Mouse (Mus musculus) thymus, adult 18-20 months (tissue): ENCODE results near the gene Odf3l1.

ENCODE experiments used
- DNase-seq, 2 experiments: peaks; one replicate each; pipeline ENCODE4 v3.0.0; 2022; ENCODE audit warnings: mixed read lengths in 2 of 2

The Odf3l1 gene

DNA sequence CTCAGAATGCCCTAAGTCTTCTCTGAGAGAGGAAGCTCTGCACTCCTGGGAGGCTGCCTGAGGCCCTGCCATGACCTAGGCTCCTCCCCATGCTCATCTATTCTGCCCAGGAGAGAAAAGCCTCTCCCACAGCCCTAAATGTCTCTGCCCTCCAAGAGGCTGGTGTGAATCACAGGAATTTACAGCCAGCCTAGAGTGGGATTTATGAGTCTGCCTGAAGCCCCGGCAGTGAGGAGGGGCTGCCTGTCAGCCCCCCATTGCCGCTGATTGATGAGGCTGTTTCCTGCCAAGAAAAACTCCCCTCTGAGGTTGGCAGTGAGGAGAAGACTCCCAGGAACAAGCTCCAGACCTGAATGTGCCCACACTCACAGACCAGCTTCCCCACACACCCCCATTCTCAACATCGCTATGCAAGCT lies 22.2 kb downstream of the Odf3l1 start:
- no peak for DNase-seq

DNA sequence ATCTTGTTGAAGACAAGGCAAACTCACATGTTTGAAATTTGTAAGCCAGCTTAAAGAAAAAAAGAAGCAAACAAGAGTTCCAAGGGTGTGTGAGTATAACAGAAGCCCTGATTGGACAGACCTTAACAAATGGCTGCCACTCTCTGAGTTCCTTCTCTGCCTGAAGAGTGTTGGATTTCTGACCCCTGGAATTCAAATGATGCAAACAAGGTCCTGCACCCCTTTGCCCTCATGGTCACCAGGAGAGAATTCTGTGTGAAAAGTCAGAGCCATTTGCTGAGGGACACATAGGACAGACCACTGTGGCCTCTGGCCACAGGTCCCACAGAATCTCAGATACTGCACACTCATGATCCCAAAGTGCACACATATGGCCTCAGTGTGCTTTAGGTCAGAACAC lies 22.6 kb downstream of the Odf3l1 start:
- no peak for DNase-seq

DNA sequence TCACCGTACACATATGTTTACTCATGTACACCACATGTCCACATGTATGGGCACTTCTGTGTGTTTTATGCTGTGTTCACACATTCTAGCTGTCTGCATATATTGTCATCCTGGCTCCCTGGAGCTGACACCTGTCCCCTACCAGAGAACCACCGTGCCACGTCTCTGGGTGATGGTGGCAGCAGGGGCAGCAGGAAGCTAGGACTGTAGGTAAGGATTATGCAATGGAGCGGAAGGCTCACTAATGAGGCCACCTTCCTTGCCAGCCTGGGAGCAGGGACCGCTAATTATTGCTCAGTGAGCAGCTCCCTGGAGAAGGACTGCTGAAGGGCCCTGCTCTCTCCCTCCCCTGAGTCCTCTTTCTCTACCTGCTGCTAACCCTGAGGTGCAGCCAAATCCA lies 23.8 kb downstream of the Odf3l1 start:
- no peak for DNase-seq

DNA sequence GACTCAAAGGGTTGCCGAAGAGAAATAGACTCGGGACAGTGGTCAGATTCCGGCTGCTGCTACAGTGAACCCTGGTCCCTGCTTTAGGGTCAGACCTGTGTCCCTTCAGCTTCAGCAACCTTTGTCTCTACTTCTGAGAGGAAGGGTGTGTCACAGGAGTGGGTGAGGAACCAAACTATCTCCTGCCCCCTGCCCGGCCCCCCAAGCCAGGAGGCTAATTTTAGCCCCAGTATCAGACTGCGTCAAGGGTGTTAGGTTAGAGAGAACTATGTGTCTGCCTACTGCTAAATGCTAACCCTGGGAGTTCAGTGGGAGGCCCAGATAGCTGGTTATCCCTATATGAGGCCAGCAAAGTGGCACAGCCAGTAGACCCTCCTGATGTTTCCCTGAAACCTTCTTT lies 29.3 kb downstream of the Odf3l1 start:
- DNase-seq = no peak

DNA sequence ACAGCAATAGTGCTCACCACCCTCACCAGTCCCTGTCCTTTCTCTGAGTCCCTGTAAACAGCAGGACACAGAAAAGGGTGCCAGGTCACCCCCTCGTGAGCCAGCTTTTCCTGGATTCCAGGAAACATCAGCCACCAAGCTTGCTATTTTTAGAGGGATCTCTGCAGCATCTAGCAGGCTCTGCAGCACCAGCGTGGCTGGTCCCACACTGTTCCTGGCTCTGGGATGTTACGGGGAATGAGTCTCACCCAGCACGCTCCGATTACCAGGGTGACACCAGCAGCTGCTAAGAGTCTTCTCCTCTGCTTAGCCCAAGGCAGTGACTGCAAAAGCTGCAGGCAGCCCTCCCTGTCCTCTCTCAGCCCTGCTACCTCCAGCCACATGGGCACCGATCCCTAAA lies 31.6 kb downstream of the Odf3l1 start:
- DNase-seq = no peak

DNA sequence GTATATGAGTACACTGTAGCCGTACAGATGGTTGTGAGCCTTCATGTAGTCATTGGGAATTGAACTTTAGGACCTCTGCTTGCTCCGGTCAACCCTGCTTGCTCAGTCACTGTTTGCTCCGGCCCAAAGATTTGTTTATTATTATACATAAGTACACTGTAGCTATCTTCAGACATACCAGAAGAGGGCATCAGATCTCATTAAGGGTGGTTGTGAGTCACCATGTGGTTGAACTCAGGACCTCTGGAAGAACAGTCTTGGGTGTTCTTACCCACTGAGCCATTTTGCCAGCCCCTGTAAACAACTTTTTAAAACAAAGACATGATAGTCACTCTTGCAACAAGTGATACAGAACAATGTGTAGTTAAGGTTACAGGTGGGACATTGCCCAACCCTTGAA lies 32.6 kb downstream of the Odf3l1 start:
- no peak for DNase-seq

DNA sequence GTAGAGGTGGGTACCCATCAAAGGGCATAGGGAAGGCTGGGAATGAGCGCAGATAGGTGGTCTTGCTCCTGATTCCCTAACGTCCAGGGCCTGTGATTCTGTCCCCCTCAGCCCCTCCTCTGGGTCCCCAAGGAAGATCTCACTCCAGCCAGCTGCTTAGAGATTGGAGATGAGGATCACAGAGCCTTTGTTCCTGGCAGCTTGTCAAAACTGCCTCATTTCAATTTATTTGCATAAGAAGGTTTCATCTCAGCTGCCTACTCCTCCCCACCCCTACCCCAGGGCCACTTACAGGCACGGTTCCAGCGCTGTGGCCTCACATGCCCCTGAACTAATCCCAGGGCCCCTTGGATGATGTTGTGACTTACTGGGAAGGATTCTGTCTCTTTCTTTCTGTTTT lies 34.3 kb downstream of the Odf3l1 start:
- no peak for DNase-seq

DNA sequence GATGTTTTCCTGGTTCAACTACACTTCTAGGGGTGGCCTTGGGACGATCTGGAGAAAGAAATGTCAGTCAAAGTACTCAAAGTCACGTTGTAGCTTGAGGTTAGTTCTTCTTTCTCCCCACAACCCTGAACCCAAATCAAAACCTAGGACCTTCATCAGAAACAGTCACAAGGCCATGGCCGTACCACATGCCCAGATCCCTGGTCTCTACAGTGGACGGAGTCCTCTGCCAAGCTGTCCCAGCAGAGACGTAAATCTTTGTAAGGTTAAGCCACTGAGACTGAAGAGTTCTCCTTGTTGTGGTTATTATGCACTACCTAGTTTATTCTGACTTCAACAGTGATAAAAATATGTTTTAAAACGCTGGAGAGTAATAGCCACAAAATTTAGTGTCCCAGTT lies 35.6 kb downstream of the Odf3l1 start:
- DNase-seq = no peak

DNA sequence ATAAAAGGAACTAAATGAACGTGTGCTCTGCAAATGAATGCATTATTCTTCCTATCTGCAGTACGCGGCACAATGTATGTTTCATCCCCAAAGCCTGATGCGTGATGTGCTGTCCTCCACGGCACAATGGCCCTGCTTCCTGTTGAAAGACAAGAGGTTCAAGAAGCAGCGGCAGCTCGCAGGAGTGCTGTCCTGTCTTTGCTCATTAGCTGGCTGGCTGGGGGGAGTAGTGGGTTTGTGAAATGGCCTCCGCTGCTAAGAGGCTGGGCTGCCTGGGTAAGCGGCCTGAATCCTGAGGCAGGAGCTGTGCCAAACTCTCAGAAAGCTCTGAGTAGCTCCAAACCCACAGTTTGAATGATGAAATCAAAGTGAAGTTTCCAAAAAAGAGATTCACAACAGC lies 36.3 kb downstream of the Odf3l1 start:
- no peak for DNase-seq

DNA sequence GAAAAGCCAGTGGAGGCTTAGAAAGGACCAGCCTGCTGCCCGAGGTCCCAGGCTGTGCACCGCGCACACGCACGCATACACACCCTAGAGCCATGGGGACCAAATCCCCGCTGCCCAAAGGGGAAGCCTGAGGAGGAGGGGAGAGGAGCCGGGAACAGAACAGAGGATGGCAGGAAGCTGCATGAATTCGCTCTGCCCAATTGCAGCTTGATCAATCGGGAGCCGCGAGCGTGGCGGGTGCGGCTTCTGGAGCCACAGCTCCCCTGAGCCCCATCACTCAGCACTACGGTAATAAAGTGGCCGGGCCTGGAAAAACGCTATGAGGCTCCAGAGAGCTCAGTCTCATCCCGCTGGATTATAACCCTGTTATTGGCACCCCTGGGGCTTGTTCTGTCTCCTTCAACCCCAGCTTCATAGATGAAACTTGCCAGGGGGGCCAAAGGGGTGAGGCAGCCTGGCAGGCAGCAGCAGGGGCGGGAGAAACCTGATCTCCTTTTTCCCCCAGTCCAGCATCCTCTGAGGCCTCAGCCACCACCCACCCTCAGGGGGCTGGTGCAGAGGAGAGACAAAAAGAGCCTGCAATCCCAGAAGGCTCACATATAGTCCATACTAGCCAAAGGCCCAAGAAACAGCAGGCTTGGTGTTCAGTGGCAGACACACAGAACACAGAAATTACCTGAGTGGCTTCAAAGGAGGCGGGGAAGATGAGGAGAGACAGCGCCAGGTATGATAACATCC lies 38.8 kb downstream of the Odf3l1 start:
- no peak for DNase-seq

DNA sequence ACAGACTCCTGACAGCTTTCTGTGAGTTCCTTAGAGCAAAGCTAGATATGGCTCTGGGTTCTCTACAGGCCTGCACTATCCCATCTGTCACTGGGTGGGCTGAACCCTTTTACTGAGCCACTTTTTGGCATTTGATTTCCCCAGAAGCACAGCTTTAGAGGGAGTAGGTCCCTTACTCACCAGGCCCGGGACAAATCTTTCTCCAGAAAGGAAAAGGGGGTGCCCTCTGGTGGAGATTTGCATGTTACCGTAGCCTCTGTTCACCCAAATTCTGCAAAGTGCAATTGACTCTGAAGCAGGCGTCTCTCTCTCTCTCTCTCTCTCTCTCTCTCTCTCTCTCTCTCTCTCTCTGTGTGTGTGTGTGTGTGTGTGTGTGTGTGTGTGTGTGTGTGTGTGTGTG lies 39.6 kb downstream of the Odf3l1 start:
- no peak for DNase-seq

DNA sequence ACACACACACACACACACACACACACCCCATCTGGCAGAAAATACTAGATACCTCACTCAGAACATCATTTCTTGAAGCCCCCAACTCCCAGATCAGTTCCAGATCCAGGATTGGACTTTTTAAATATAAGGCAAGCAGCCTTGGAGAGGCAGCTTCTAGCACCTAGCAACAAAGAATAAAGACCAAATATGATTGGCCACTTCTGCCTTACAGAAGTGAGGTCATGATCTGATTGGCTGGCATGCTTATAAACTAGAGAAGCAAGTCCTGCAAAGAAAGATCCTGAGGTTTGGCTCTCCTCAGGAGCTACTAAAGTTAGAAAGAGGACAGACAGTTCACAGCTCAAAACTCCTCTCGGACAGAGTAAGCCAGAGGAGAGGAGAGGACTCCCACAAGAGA lies 53.6 kb downstream of the Odf3l1 start:
- DNase-seq = no peak

DNA sequence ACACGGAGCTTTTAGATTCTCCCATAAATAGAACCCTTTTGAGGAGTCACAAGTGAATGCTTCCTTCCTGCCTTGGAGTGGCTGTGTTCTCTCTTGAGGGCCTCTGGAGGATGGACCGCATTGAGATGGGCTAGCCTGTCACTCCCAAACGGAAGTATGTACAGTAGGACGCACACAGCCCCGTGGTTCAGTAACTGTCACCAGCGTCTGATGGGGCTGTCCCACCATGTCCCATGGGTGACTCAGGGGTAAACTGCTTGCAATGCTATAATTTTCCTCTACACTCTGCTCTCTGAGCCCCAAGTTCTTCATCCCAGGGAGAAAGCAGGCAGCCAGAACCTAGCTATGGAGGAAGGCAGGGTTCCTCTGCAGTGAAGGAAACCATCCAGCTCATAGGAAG lies 56.5 kb downstream of the Odf3l1 start:
- no peak for DNase-seq

DNA sequence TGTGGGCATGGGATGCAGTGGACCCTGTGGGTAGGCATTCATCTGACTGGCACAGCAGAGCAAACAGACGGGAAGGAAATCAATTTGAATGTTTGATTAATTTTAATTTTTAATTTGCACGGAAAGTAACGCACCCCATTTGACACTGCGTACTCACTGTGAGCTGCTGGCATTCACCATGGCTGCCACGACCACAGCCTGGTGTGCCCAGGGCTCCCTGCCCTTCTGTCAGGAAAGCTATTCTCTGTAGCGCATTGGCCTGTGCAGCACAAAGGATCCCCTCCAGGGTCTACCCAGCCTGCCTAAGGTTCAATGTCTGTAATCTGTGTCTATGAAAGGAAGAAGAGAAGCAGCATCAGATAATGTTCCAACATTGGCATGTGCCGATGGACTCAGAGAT lies 61.3 kb downstream of the Odf3l1 start:
- no peak for DNase-seq
